Mouse (Mus musculus) ES-E14 (cell line): ENCODE results near the gene Clasp1. TPM values are rescaled to one million over a fixed set of nuclear protein-coding genes. Genes with fewer than 3 reads are reported as not detected.

Experiments
- DNase-seq: peaks from one replicate; pipeline ENCODE4 v3.0.0-alpha.2; 2013; ENCODE audit warnings: low read depth, low spot score
- H3K27ac ChIP-seq: 2 replicates; pipeline ENCODE4 v1.5.1; 2012; ENCODE audit warnings: low read depth, mild to moderate bottlenecking, low read length, moderate library complexity, mixed read lengths; ENCODE audit not compliant: poor library complexity, insufficient read depth, severe bottlenecking
- H3K36me3 ChIP-seq: 2 replicates; pipeline ENCODE4 v1.6.1; 2012; ENCODE audit warnings: mild to moderate bottlenecking, low read length, moderate library complexity, mixed read lengths; ENCODE audit not compliant: control insufficient read depth, poor library complexity, insufficient read depth, severe bottlenecking
- H3K4me1 ChIP-seq, 2 experiments: fragments of 150-350 bp in 1 of 2; sonication (generic) in 1 of 2; 2 replicates each; pipeline ENCODE4 v1.6.1; 2012; ENCODE audit warnings: low read length in 2 of 2, mild to moderate bottlenecking in 1 of 2, mixed read lengths in 1 of 2; ENCODE audit not compliant: control insufficient read depth in 2 of 2, insufficient read depth in 2 of 2, poor library complexity in 1 of 2
- H3K4me3 ChIP-seq, 2 experiments: fragments of 150-350 bp in 1 of 2; sonication (generic) in 1 of 2; 2 replicates each; pipeline ENCODE4 v1.5.1; 2012; ENCODE audit warnings: low read length in 2 of 2, low read depth in 1 of 2, mild to moderate bottlenecking in 1 of 2, mixed read lengths in 1 of 2; ENCODE audit not compliant: insufficient read depth in 1 of 2, poor library complexity in 1 of 2, severe bottlenecking in 1 of 2
- H3K9ac ChIP-seq: 2 replicates; pipeline ENCODE4 v1.6.1; 2012; ENCODE audit warnings: low read depth, mild to moderate bottlenecking, low read length, mixed read lengths; ENCODE audit not compliant: poor library complexity, insufficient read depth, severe bottlenecking
- H3K9me3 ChIP-seq: fragments of 150-350 bp; sonication (generic); 2 replicates; pipeline ENCODE4 v1.6.1; 2012; ENCODE audit warnings: low read depth, mild to moderate bottlenecking, low read length; ENCODE audit not compliant: control insufficient read depth, insufficient read depth
- CHD2 ChIP-seq: IDR thresholded peaks from 2 replicates; pipeline ENCODE4 v1.6.1; 2014; ENCODE audit warnings: mild to moderate bottlenecking, low read depth, low read length, inconsistent platforms
- HCFC1 ChIP-seq: IDR thresholded peaks from 2 replicates; pipeline ENCODE4 v1.6.1; 2012; ENCODE audit warnings: low read length, inconsistent platforms, borderline replicate concordance; ENCODE audit not compliant: insufficient read depth
- MAFK ChIP-seq: IDR thresholded peaks from 2 replicates; pipeline ENCODE4 v1.6.1; 2014; ENCODE audit warnings: mild to moderate bottlenecking, low read depth, low read length, inconsistent platforms; ENCODE audit not compliant: insufficient read depth
- ZC3H11A ChIP-seq: IDR thresholded peaks from 2 replicates; pipeline ENCODE4 v1.6.1; 2012; ENCODE audit warnings: low read depth, mild to moderate bottlenecking, inconsistent platforms, low read length, borderline replicate concordance
- ZNF384 ChIP-seq: IDR thresholded peaks from 2 replicates; pipeline ENCODE4 v1.6.1; 2012; ENCODE audit warnings: low read depth, low read length, inconsistent platforms
- in situ Hi-C, 2 experiments: fragments of 600-800 bp; cut with MboI; formaldehyde crosslinking; loops; one replicate each; pipeline ENCODE4 v1.15.1; 2025; ENCODE audit warnings: low sequenced_read_pairs in 2 of 2, inconsistent platforms in 1 of 2; ENCODE audit not compliant: unreplicated experiment in 2 of 2
- total RNA-seq: library from RNA; depleted of rRNA; stranded (reverse); fragments of 300-350 nt; gene quantifications from 2 replicates; pipeline ENCODE4 v1.2.3, GENCODE M21; 2012

Gene Clasp1
- total RNA-seq, 1 experiment = 38.9 TPM

- no peaks in the 10 kb centered on the region for H3K9me3 ChIP-seq
- H3K4me3 ChIP-seq = no peak overlapping the region
- H3K9ac ChIP-seq = no peak overlapping the region
- H3K4me1 ChIP-seq = peaks cover 0 to 4% of the 10 kb centered on the region in 2 experiments; a peak in 1 of 4 replicates
- DNase-seq = no peak
- H3K36me3 ChIP-seq = no peaks in the 10 kb centered on the region
- in situ Hi-C loops = no loop called here
- TF ChIP-seq MAFK (no peak), ZNF384 (no peak), HCFC1 (no peak), CHD2 (no peak)
- no peak overlapping the region for H3K27ac ChIP-seq
These were observed 62.1 kb downstream of the Clasp1 start for GRCm38 (mm10) chr1:118450891-118451450.

GRCm38 (mm10) chr1:118453577-118453976 is 64.7 kb downstream of the Clasp1 start:
- H3K4me3 ChIP-seq = no peak overlapping the region
- in situ Hi-C loops = no loop called here
- no peaks in the 10 kb centered on the region for H3K9me3 ChIP-seq
- TF ChIP-seq HCFC1 (no peak), MAFK (no peak), CHD2 (no peak)
- H3K27ac ChIP-seq = no peak overlapping the region
- no peaks in the 10 kb centered on the region; the same call in 1 of the 2 replicates for H3K36me3 ChIP-seq
- no peak for DNase-seq
- no peak overlapping the region for H3K9ac ChIP-seq
- peaks cover 2 to 7% of the 10 kb centered on the region in 2 experiments; a peak in 2 of 4 replicates for H3K4me1 ChIP-seq

GRCm38 (mm10) chr1:118454817-118455216 is 66.0 kb downstream of the Clasp1 start:
- Histone ChIP-seq H3K27ac (no peak overlapping the region), H3K4me3 (no peak overlapping the region), H3K9me3 (no peaks in the 10 kb centered on the region), H3K4me1 (peaks cover 2 to 6% of the 10 kb centered on the region in 2 experiments; a peak in 2 of 4 replicates), H3K9ac (no peak overlapping the region), H3K36me3 (no peaks in the 10 kb centered on the region; the same call in 1 of the 2 replicates)
- in situ Hi-C loops = no loop called here
- no peak for DNase-seq
- TF ChIP-seq HCFC1 (no peak), CHD2 (no peak), MAFK (no peak), ZNF384 (no peak), ZC3H11A (no peak)

GRCm38 (mm10) chr1:118457256-118457882 is 68.5 kb downstream of the Clasp1 start:
- Histone ChIP-seq H3K9me3 (no peaks in the 10 kb centered on the region), H3K4me3 (no peak overlapping the region), H3K27ac (no peak overlapping the region; the same call in 1 of the 2 replicates), H3K9ac (no peak overlapping the region), H3K4me1 (peaks cover 2 to 6% of the 10 kb centered on the region in 2 experiments; a peak in 2 of 4 replicates), H3K36me3 (no peaks in the 10 kb centered on the region; the same call in 1 of the 2 replicates)
- in situ Hi-C loops = no loop called here
- TF ChIP-seq ZC3H11A (no peak), MAFK (no peak), ZNF384 (no peak), CHD2 (no peak), HCFC1 (no peak)
- no peak for DNase-seq
